Mouse (Mus musculus) cerebellum, adult 2 months (tissue): ENCODE measurements around the gene Tex52.

Experiments used
- CTCF ChIP-seq: fragments of 200-500 bp; IDR thresholded peaks from 2 replicates; pipeline ENCODE4 v1.5.1; 2011; ENCODE audit warnings: low read depth, mild to moderate bottlenecking, control low read depth, low read length, moderate library complexity, borderline replicate concordance; ENCODE audit not compliant: insufficient read depth
- POLR2A ChIP-seq: fragments of 200-500 bp; IDR thresholded peaks from 2 replicates; pipeline ENCODE4 v1.6.1; 2011; ENCODE audit warnings: low read length, control low read depth, borderline replicate concordance; ENCODE audit not compliant: insufficient read depth

GRCm38 (mm10) chr6:128361901-128362300 lies 13.4 kb upstream of the Tex52 start:
- TF ChIP-seq POLR2A (no peak), CTCF (no peak)
